Mouse (Mus musculus) embryo, embryonic 11.5 days (tissue): ENCODE measurements around the gene Ccl22.

Source experiments
- DNase-seq: peaks from one replicate; pipeline ENCODE4 v3.0.0-alpha.2; 2012; ENCODE audit warnings: low read depth, low spot score

The Ccl22 gene

DNA sequence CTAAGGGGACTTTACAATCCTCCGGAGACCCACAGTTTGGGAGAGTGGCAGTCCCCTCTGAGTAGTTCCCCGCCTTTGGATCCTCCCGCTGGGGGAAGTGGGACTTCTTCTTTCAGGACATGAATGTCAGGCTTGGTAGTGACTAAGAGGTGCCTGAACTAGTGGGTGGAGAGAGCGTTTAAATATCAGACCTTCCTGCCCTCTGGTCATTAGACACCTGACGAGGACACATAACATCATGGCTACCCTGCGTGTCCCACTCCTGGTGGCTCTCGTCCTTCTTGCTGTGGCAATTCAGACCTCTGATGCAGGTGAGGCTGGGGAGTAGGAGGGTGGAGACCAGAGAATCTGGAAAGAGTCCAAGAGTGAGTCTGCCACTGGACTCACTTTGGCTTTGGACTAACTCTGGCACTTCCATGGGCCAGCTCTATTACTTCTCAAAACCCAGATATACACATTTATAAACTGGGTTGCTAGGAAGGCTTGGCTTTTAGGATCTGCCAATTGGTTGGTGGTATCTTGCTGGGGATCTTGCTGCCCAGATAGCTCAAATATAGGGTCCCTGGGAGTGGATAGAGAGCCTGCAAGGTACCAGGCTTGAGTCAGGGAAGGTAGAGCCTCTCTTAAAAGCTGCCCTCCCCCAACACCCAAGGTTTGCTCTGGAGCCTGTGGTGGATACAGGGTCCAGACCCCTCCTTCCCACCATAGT is at the start of gene Ccl22:
TSS of gene Ccl22 (plus strand) at position 115 of the 709 bp plus-strand sequence.
- DNase-seq: no peak

DNA sequence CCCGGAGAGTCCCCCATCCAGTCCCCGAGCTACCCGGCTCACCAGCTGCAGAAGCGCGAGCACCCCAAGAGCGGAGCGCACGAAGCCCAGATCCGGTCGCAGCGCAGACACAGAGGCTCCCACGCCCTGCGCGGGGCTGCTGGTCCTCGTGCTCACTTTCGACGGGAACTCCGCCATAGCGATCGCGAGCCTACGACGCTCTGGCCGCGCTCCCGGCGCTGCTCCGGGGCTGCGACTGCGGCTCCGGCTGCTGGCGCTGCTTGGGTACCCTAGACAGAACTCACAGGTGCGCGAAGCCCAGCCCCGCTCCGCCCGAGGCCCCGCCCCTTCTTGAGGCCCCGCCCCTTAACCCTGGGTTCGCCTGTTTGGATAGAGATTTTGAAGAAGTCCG is 49.4 kb upstream of the Ccl22 start, which contains the start of gene Pllp:
TSS of gene Pllp (minus strand) at position 285 of the 391 bp plus-strand sequence.
- peak; percentile 23 for DNase-seq

DNA sequence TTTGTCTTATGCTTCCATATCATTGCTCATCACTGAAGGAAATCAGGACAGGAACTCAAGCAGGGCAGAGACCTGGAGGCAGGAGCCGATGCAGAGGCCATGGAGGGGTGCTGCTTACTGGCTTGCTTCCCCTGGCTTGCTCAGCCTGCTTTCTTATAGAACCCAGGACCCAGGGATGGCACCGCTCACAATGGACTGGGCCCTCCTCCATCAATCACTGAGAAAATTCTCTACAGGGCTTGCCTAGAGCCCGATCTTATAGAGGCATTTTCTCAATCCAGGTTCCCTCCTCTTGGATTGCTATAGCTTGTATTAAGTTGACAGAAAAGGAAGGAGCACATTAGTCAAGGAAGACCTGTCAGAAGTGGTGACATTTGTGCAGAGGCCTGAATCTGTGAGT is 48.8 kb upstream of the Ccl22 start:
- DNase-seq: no peak

DNA sequence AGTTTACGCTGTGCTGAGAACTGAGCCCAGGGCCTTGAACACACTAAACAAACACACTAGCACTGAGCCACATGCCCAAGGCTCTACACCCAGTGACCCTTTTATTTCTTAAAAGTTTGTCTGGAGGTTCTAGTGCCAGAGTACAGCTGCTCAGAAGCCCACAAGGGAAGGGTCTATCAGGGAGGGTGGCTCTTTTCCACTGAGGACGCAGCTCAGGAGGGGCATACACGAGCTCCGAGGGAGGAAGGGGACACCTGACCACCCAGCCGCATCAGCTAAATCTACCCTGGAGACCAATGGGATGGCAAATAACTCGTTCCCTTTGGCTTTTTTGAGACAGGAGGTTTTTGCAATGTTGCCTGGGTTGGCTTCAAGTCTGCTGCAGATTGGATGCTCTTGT is 47.4 kb upstream of the Ccl22 start:
- no peak for DNase-seq

DNA sequence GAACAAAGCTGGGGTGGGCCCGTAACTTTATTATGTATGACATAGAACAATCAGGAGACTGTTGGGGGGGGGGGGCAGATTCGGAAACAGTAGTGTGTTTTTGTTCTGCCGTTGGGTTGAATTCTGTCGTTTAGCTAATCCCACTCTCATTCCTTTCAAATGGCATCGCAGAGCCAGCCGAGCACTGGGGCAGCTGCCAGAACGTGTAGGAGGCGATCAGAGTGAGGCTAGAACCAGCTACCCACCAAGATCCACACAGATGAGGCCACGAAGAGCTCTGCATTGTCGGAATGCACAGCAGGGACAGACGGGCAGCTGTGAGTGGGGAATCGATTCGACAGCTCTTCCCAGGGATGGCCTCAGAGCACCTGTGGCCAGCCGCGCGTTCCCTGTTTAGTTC is 46.0 kb upstream of the Ccl22 start:
- DNase-seq: no peak

DNA sequence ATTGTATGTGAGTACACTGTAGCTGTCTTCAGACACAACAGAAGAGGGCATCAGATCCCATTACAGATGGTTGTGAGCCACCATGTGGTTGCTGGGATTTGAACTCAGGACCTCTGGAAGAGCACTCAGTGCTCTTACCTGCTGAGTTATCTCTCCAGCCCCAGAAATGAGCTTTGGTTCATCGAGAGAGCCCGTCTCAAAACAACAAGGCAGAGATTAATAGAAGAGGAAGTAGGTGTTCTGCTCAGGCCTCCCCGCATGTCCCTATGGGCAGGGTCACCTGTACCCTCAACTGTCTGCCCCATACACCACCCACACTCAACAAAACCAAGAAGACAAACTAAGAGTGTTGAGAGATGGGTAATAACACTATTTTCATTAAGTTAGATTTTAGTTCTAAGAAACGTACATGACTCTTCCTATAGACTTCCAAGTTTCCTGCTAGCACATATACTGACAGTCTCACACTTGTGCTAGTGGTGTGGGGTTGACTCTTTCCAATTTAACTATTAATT is 44.9 kb upstream of the Ccl22 start:
- no peak for DNase-seq

DNA sequence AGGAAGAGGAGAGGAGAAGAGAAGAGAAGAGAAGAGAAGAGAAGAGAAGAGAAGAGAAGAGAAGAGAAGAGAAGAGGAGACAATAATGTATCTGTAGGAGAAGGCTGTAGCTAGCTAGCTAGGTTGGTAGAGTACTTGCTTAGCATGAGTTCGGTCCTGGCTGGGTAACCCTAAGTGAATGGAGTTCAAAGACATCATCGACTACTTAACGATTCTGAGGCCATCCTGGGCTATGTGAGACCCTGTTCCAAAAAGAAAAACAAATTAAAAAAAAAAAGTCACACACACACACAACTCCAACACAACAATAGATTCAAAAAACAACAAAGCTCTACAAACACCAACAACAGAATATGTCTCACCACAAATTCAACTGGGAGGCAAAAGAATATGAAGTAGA is 43.2 kb upstream of the Ccl22 start:
- DNase-seq: no peak

DNA sequence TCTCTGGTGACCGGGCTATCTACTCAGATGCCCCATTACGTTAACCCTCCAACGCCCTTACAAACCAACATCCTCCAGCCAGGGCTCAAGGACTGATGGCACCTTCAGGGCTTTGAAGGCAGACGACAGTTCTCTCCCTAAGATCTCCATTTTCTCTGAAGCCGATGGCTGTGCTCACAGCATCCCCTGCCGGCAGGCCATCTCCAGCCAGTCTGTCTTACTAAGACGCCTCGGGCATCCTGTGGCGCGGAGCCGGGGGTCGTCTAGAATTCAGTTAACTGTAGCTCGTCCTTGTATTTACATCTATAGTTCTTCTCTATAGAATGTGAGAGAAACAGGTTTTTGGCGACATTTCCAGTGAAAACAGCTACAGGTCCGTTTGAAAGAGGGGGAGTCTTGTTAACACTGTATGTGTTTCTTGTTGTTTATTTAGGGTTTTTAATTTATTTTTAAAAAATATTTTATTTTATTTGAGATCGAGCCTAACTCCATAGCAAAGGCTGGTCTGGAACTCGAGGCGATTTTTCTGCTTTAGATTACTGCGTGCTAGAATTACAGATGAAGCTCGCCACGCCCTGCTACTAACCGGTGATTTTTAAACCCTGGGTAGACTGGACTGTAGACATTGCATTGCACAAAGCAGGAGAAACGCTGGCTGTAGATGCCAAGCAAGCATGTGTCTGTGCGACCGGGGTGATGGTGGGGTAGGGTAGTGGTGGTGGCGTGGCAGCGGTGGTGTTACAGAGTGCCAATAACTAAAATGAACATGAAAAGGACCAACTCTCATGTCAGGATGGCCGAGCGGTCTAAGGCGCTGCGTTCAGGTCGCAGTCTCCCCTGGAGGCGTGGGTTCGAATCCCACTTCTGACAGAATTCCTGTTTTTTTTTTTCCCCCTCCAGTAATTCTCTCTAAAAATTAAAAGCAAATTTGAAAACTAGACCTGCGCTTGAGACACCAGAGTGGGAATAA is 42.3 kb upstream of the Ccl22 start:
- peak; percentile 77 for DNase-seq

DNA sequence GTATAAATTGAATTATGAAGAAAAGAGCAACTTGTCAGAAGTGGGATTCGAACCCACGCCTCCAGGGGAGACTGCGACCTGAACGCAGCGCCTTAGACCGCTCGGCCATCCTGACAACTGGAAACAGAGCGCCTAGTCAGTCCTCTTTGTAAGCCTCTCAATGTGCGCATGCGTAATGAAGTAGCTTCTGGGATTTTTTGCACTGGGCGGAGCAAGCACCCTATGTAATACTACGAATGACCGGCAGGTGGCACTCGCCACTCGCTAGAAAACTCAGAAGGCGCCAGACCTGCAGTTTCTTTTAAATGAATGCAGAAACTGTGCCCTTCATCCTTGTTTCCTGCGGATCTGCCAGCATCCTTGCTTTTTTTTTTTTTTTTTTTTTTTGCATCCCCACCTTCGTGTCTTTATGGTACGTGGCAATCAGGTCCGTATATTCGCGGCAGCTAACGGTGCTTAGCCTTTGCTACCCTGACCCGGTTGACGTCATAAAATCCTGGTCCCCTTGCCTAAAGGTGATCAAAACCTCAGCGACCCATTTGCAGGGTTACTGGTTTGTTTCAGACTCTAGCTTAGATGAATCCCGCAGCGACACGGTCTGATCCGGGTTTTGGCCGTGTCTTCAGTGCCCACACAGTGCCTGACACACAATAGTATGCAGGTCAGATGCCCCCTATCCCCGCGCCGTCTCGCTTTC is 41.3 kb upstream of the Ccl22 start:
- DNase-seq: peak; percentile 95

DNA sequence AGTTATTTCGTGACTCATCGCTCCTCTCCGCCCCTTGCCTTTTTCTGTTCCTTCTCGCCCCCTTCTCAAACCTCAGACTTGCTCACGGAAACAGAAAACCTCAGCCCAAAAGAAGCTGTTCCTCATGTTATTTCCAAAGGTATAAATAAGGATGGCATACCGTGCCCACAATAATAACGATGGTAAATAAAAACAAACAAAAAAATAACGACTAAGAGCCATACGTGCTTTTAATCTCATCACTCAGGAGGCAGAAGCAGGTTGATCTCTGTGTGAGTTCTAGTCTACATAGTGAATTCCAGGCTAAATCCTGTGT is 40.8 kb upstream of the Ccl22 start:
- no peak for DNase-seq

DNA sequence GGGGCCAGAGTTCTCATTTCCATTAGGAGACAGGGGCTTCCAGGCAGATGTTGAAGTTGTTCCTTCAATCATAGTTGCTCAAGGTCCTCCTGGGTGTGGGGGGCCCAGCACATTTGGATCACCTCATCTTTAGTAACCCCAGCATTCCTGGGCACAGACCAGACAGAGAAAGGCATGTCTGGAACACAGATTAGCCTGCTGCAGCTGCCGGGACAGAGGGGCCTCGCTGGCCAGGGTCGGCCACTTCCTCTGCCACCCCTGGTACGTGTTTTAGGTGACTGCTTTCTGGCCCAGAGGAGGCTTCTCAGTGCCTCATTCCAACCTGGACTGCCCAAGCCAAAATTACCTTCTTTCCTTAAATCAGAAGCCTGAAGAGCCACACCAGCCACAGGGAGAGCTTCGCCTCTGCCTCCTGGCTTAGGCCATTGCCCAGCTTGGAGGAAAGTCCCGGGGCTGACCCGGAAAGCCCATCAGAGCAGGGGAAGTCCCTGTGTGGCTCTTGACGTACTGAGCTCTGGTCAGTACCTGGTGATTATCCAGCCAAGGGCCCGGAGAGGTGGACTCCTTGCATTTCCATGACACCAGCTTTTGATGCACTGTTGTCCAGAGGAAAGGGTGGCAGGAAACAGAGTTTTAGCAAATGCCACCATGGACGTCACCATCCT is 39.7 kb upstream of the Ccl22 start:
- no peak for DNase-seq

DNA sequence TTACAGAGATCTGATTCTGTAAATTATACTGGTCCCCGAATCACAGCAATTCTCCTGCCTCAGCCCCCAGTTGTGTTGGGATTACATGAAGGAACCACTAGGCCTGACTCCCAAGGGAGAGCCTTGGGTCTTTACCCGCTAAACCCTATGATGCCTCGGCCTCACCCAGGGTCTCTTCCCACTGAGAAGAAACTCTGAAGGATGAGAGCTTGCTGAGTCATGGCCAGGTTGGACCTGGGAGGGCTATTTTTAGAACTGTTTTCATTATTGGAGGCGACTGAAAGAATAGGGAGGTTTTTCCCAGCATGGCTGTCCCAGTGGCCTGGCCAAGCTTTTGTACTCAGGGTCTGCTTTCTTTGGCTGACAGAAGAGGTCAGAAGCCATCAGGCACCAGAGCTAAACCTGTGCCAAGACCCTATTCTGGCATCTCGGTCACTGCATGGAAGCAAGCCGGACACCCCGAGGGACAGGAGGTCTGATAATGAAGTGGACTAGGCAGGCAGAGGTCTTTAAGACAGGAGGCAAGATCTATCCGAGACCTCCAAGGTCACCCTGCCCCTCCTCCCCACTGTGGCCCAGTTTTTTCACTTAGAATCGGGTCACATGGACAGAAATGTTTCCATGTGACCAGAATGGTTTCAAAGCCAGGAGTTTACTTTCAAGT is 38.5 kb upstream of the Ccl22 start:
- no peak for DNase-seq

DNA sequence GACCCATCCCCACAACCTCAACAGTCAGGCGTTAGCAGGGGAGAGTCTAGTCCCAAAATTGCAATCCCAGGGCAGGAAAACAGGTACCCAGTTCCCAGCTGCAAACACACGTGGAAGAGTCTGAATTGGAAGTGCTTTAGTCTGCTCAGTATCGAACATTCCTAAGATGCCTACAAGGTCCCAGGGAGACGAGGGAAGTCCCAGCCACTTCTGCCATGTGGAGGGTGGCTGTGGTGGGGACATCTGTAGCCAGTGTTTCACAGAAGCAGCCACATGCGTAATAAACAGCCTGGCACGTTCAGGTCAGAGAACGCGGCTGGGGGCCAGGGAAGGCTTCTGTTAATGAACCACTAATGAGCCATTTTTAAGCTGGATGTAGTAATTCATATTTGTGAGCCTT is 35.1 kb upstream of the Ccl22 start:
- no peak for DNase-seq

DNA sequence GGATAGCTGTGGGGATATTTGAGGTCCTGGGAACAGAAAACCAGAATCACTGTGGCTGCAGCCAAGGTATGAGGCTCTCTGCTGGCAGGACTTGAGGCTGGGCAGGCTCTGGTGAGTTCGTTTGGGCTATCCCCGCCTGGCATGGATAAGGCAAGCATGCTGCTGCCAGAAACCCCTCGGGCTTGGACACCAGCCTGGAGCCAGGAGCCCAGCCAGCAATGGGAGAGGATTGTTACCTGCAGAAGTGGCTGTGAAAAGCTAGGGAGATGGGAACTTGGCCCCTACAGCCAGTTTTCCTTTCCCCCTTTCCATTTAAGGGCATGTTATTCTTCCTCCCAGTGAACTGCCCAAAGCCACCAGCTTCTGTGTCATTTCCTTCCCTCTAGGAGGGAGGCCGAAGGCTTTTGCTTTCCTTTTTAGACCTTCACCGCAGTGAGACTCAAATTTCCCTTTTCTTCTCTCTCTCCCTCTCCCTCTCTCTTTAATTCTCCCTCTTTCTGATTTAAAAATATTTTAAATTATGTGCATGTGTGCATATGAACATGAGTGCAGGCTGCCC is 34.2 kb upstream of the Ccl22 start:
- no peak for DNase-seq

DNA sequence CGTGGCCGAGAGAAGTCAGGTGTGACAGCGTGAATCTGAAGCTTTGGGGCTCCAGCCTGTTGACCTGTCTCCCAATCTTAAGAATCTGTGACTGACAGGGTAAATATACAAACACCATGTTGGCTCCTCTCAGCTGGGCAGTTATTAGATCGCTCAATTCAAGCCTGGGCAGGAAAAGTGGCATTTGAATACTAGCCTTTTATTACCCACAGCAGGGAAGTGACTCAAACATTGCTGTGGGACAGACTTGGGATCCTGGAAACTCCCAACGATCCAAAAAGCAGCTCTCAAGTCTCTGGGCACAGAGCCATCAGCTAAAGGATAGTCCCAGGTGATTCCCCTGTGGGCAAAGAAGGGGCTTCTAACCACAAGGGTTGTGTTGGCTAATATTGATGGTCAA is 30.8 kb upstream of the Ccl22 start:
- no peak for DNase-seq

DNA sequence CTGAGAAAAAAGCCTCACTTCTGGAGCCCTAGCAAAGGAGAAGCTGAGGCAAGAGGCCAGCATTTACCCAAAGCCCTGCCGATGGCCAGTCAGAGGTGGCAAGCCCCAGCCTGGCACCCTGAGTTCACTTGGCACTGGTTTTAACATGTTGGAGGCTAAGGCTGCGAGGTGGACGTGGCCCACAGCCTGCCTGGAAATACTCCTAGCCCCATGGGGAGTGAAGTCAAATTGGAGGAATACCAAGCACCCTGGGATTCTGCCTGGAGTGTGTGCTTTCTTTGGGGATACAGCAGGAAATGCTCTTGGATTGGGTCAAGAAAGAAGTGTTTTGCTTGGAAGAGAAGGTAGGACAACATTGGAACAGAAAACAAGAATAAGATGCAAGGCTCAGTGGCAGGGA is 29.5 kb upstream of the Ccl22 start:
- DNase-seq: no peak

DNA sequence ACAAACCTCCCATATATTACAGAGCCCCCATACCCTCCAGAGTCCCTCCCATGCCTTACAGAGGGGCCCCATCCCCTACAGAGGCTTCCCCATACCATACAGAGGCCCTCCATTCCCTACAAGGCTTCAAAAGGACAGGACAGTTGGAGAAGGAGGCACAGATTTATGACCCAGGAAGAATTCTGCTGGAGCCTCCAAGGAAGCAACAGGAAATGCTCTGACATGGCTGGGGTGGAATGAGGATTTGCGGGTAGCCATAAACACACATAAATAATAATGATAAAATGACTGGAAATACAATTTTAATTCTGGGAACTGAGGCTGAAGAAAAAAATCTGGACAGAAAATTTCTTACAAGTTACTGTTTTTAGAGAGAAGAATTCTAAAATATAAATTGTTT is 28.5 kb upstream of the Ccl22 start:
- DNase-seq: no peak

DNA sequence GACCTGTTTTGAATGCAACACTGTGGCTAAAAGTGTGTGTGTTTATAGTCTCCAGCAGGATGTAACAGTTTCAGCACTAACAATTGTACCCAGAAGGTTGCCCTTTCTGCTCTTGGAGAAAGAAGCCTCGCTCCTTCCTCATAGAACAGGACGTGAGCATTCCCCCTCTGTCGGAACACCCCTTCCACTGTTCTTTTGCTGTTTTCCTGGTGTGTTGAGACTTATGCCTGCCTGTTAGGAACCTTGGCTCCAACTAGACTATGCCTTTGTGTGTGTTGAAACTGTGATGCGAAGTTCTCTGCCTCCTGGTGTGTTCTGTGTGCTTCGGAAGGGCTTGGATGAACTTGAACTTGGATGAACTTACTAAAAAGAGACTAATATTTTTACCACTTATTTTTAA is 19.4 kb upstream of the Ccl22 start:
- no peak for DNase-seq

DNA sequence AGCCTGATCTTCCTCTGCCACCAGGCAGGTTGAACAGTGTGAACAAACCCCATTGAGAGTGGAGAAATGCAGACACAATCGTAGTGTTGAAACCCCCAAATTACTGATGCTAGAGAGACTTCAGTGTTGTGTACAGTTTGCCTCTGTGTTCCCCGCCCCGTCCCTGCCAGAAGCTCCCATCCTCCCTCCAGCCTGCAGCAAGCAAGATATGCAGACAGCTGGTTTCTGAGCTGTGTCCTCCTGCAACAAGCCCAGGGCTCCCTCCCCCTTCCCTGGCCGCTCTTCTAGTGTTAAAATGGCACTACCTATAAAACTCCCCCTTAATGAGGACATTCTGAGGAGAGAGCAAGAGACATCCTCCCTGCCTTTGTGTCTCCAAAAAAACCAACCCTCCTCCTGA is 16.1 kb upstream of the Ccl22 start:
- no peak for DNase-seq

DNA sequence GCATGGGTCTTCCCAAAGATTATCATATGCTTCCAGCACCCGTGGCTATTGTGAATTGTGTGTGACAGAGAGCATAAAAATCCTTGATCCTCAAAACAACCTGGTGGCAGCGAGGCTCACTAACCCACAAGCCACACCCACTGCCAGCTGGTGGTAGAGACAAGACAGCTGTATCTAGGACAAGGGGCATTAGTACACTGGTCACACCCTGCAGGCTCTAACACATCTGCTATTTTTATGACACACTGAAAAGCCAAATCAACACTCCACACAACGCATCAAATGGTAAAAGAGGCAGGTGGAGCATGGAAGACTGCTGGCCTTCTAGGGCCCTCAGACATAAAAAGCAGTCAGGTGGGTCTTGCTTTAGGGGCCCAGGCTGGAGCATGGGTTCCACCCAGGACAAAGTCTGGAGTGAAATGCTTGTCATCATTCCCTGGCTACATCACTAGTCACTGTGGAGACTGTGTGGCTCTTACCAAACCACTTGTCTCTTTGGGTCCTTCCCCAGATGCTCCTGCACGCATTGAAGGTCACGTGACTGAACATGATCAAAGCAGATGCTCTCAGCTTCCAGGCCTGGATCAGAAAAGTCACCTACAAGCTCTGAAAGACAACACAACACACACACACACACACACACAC is 11.4 kb upstream of the Ccl22 start:
- DNase-seq: no peak
